Mouse (Mus musculus) heart, postnatal 0 days (tissue): ENCODE measurements around the gene Pirb.

Experiments used
- CTCF ChIP-seq: IDR thresholded peaks from 2 replicates; pipeline ENCODE4 v1.5.1; 2016; ENCODE audit warnings: antibody characterized with exemption, control low read depth, low read depth
- EP300 ChIP-seq: IDR thresholded peaks from 2 replicates; pipeline ENCODE4 v1.6.1; 2016; ENCODE audit warnings: antibody characterized with exemption, low read depth

DNA sequence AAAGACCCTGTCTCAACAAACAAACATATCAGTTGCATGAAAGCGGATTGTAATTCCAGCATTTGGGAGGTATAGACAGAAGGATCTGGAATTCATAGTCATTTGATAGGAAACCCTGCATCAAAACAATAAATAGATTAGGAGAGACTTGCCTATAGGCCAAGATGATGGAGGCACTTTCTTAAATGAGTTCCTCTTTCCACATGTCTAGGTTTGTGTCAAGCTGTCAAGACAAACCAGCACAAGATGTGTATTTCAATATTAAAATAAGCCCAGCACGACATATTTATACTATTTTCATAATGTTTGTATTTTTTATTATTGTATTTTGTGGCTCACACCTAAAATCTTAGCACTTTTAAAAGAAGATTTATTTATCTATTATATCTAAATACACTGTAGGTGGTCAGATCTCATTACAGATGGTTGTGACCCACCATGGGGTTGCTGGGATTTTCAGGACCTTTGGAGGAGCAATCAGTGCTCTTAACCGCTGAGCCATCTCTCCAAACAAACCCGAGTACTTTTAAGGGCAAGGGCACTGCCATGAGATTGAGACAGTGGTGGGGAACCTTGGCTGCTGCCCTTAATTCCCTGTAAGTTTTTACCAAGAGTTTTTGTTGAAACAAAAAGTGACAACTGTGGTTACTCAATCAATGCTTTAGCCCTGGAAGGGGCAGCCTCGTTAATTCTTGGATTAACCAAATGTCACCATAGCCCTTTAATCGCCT lies 16.9 kb downstream of the Pirb start:
- no peak for TF ChIP-seq CTCF
- TF ChIP-seq EP300 = no peak
